Mouse (Mus musculus): ENCODE results near the gene Thrap3. TPM values are rescaled to one million over a fixed set of nuclear protein-coding genes. Genes with fewer than 3 reads are reported as not detected.
A peak's percentile ranks its signal among the peaks of the same experiment; 100 is the strongest.
"Not testable (repeated sequence)": the region's sequence is repeated elsewhere in the genome, so short reads cannot be mapped to it uniquely, and the experiment has no call there.

Gene Thrap3
- polyA plus RNA-seq, 1 experiment from 2014 or later: 236 TPM

GRCm38 (mm10) chr4:126183034-126183433 is 19.5 kb downstream of the Thrap3 start:
- H3K4me1 ChIP-seq: no peaks in the 10 kb centered on the region
- 96% methylated on average over 5 of the region's 5 CpGs for WGBS
- ATAC-seq (ENCODE audit: low FRiP score, low read depth): no peak

GRCm38 (mm10) chr4:126181170-126181957 is 21.2 kb downstream of the Thrap3 start:
- Histone ChIP-seq H3K27me3 (replicated peaks) (no peaks in the 10 kb centered on the region), H3K9ac (no peak overlapping the region), H3K4me1 (no peaks in the 10 kb centered on the region), H3K27ac (no peak overlapping the region), H3K36me3 (peaks cover 53% of the 10 kb centered on the region), H3K9me3 (no peaks in the 10 kb centered on the region), H3K4me2 (replicated peaks) (no peak overlapping the region), H3K4me3 (no peak overlapping the region)
- no peak for ATAC-seq (ENCODE audit: low FRiP score, low read depth)
- 77% methylated on average over 7 of the region's 7 CpGs for WGBS

More at GRCm38 (mm10) chr4:126183034-126183433, 19.5 kb downstream of the Thrap3 start:
- no peak overlapping the region for H3K27ac ChIP-seq
- H3K9ac ChIP-seq: no peak overlapping the region
- no peaks in the 10 kb centered on the region for H3K9me3 ChIP-seq
- H3K27me3 ChIP-seq (replicated peaks): no peaks in the 10 kb centered on the region
- no peak overlapping the region for H3K4me3 ChIP-seq
- H3K36me3 ChIP-seq: peaks cover 40% of the 10 kb centered on the region
- H3K4me2 ChIP-seq (replicated peaks): no peak overlapping the region

- not testable (repeated sequence) for H3K27me3 ChIP-seq (replicated peaks); H3K27ac ChIP-seq; H3K9ac ChIP-seq; H3K4me2 ChIP-seq (replicated peaks); H3K4me1 ChIP-seq; H3K9me3 ChIP-seq; H3K4me3 ChIP-seq; ATAC-seq (ENCODE audit: low FRiP score, low read depth)
- 93% methylated on average over 7 of the region's 7 CpGs for WGBS
- peaks cover 81% of the 10 kb centered on the region for H3K36me3 ChIP-seq
Measured at GRCm38 (mm10) chr4:126175980-126176379, 26.6 kb downstream of the Thrap3 start.

GRCm38 (mm10) chr4:126173800-126174199 is 28.8 kb downstream of the Thrap3 start:
- ATAC-seq (ENCODE audit: low FRiP score, low read depth): no peak
- no peak overlapping the region for H3K9ac ChIP-seq
- no peak overlapping the region for H3K27ac ChIP-seq
- 91% methylated on average over 5 of the region's 5 CpGs for WGBS
- no peaks in the 10 kb centered on the region for H3K9me3 ChIP-seq
- no peaks in the 10 kb centered on the region for H3K4me1 ChIP-seq
- no peak overlapping the region for H3K4me3 ChIP-seq
- no peak overlapping the region for H3K4me2 ChIP-seq (replicated peaks)
- peaks cover 84% of the 10 kb centered on the region for H3K36me3 ChIP-seq
- no peaks in the 10 kb centered on the region for H3K27me3 ChIP-seq (replicated peaks)

GRCm38 (mm10) chr4:126170737-126171136 is 31.8 kb downstream of the Thrap3 start:
- peaks cover 88% of the 10 kb centered on the region for H3K36me3 ChIP-seq
- H3K4me2 ChIP-seq (replicated peaks); H3K9ac ChIP-seq; H3K4me3 ChIP-seq; H3K27ac ChIP-seq; H3K9me3 ChIP-seq; H3K4me1 ChIP-seq; ATAC-seq (ENCODE audit: low FRiP score, low read depth); H3K27me3 ChIP-seq (replicated peaks): not testable (repeated sequence)
- WGBS: 97% methylated on average over 5 of the region's 5 CpGs

GRCm38 (mm10) chr4:126168851-126169250 is 33.7 kb downstream of the Thrap3 start:
- no peak overlapping the region for H3K27ac ChIP-seq
- H3K4me1 ChIP-seq: no peaks in the 10 kb centered on the region
- H3K4me3 ChIP-seq: no peak overlapping the region
- no peaks in the 10 kb centered on the region for H3K9me3 ChIP-seq
- WGBS: 95% methylated on average over 6 of the region's 6 CpGs
- no peaks in the 10 kb centered on the region for H3K27me3 ChIP-seq (replicated peaks)
- no peak overlapping the region for H3K4me2 ChIP-seq (replicated peaks)
- no peak overlapping the region for H3K9ac ChIP-seq
- H3K36me3 ChIP-seq: peaks cover 75% of the 10 kb centered on the region
- no peak for ATAC-seq (ENCODE audit: low FRiP score, low read depth)

GRCm38 (mm10) chr4:126166084-126166483 is 36.5 kb downstream of the Thrap3 start:
- no peak overlapping the region for H3K9ac ChIP-seq
- no peak overlapping the region for H3K27ac ChIP-seq
- H3K4me2 ChIP-seq (replicated peaks): no peak overlapping the region
- H3K36me3 ChIP-seq: peaks cover 51% of the 10 kb centered on the region
- no peak overlapping the region for H3K4me3 ChIP-seq
- no peak for ATAC-seq (ENCODE audit: low FRiP score, low read depth)
- H3K4me1 ChIP-seq: peaks cover 11% of the 10 kb centered on the region
- no peaks in the 10 kb centered on the region for H3K27me3 ChIP-seq (replicated peaks)
- no peaks in the 10 kb centered on the region for H3K9me3 ChIP-seq
- WGBS: 79% methylated on average over 3 of the region's 3 CpGs

- not testable (repeated sequence) for H3K4me2 ChIP-seq (replicated peaks); H3K27me3 ChIP-seq (replicated peaks); ATAC-seq (ENCODE audit: low FRiP score, low read depth); H3K27ac ChIP-seq; H3K4me3 ChIP-seq; H3K9ac ChIP-seq; H3K9me3 ChIP-seq
- Histone ChIP-seq H3K4me1 (peaks cover 11% of the 10 kb centered on the region), H3K36me3 (peaks cover 44% of the 10 kb centered on the region)
- 62% methylated on average over 10 of the region's 10 CpGs for WGBS
Measured at GRCm38 (mm10) chr4:126165092-126165491, 37.5 kb downstream of the Thrap3 start.

- WGBS: 64% methylated on average over 4 of the region's 4 CpGs
- H3K9ac ChIP-seq: no peak overlapping the region
Measured at GRCm38 (mm10) chr4:126163685-126164084, 38.9 kb downstream of the Thrap3 start.

GRCm38 (mm10) chr4:126163067-126163659 is 39.4 kb downstream of the Thrap3 start, which contains the start of gene Sh3d21:
Gene Sh3d21 (minus strand): TSS chr4:126163491.
- 6% methylated on average over 22 of the region's 22 CpGs for WGBS
- Histone ChIP-seq H3K27ac (no peak within 1 kb of the TSS), H3K4me3 (peak within 1 kb of the TSS; percentile 54), H3K27me3 (replicated peaks) (no peaks in the 10 kb centered on the region), H3K36me3 (peaks cover 28% of the 10 kb centered on the region), H3K9ac (peak within 1 kb of the TSS; percentile 70), H3K9me3 (no peaks in the 10 kb centered on the region), H3K4me1 (peaks cover 11% of the 10 kb centered on the region), H3K4me2 (replicated peaks) (peak within 1 kb of the TSS; percentile 99)
- ATAC-seq (ENCODE audit: low FRiP score, low read depth): peak; percentile 36

More at GRCm38 (mm10) chr4:126163685-126164084, 38.9 kb downstream of the Thrap3 start:
- Histone ChIP-seq H3K4me1 (peaks cover 11% of the 10 kb centered on the region), H3K4me3 (no peak overlapping the region), H3K9me3 (no peaks in the 10 kb centered on the region), H3K36me3 (peaks cover 32% of the 10 kb centered on the region), H3K4me2 (replicated peaks) (peak overlapping the region; percentile 99), H3K27ac (no peak overlapping the region), H3K27me3 (replicated peaks) (no peaks in the 10 kb centered on the region)
- no peak for ATAC-seq (ENCODE audit: low FRiP score, low read depth)

- H3K4me3 ChIP-seq: peak overlapping the region; percentile 54
- H3K27me3 ChIP-seq (replicated peaks): no peaks in the 10 kb centered on the region
- no peak overlapping the region for H3K27ac ChIP-seq
Measured at GRCm38 (mm10) chr4:126162544-126163066, 40.0 kb downstream of the Thrap3 start.

GRCm38 (mm10) chr4:126161986-126162385 is 40.6 kb downstream of the Thrap3 start:
- 74% methylated on average over 9 of the region's 9 CpGs for WGBS
- H3K27ac ChIP-seq: no peak overlapping the region
- 0 out of 2 replicates have a peak overlapping the region, but pooled peaks have one; percentile 70 for H3K9ac ChIP-seq
- H3K36me3 ChIP-seq: peaks cover 16% of the 10 kb centered on the region
- H3K4me3 ChIP-seq: no peak overlapping the region
- H3K9me3 ChIP-seq: no peaks in the 10 kb centered on the region
- ATAC-seq (ENCODE audit: low FRiP score, low read depth): no peak; the same call in 1 of the 2 replicates
- H3K4me2 ChIP-seq (replicated peaks): peak overlapping the region; percentile 99
- peaks cover 11% of the 10 kb centered on the region for H3K4me1 ChIP-seq
- H3K27me3 ChIP-seq (replicated peaks): no peaks in the 10 kb centered on the region

More at GRCm38 (mm10) chr4:126162544-126163066, 40.0 kb downstream of the Thrap3 start:
- Histone ChIP-seq H3K4me2 (replicated peaks) (peak overlapping the region; percentile 99), H3K9ac (peak overlapping the region; percentile 70), H3K4me1 (peaks cover 11% of the 10 kb centered on the region), H3K9me3 (no peaks in the 10 kb centered on the region), H3K36me3 (peaks cover 23% of the 10 kb centered on the region)
- WGBS: under 1% methylated on average over 44 of the region's 44 CpGs
- ATAC-seq (ENCODE audit: low FRiP score, low read depth): peak; percentile 89

Measured in neural tube, embryonic 12.5 days (tissue).